Mouse (Mus musculus) cortical plate, adult 2 months (tissue): ENCODE measurements around the gene Dlg2.

Experiments
- CTCF ChIP-seq: fragments of 200-500 bp; IDR thresholded peaks from 2 replicates; pipeline ENCODE4 v1.5.1; 2011; ENCODE audit warnings: mild to moderate bottlenecking, control low read depth, low read length; ENCODE audit not compliant: insufficient read depth; ENCODE audit errors: extremely low read depth
- POLR2A ChIP-seq: fragments of 200-500 bp; IDR thresholded peaks from 2 replicates; pipeline ENCODE4 v1.6.1; 2011; ENCODE audit warnings: mild to moderate bottlenecking, low read length, control low read depth; ENCODE audit not compliant: insufficient read depth; ENCODE audit errors: extremely low read depth

- no peak for TF ChIP-seq CTCF
- TF ChIP-seq POLR2A, result no peak
Measured at GRCm38 (mm10) chr7:91208973-91209372, 732.5 kb downstream of the Dlg2 start.
